Mouse (Mus musculus): ENCODE results near the gene Grb14. TPM values are rescaled to one million over a fixed set of nuclear protein-coding genes. Genes with fewer than 3 reads are reported as not detected.

The Grb14 gene
- polyA plus RNA-seq, 1 experiment: 9.7 TPM

DNA sequence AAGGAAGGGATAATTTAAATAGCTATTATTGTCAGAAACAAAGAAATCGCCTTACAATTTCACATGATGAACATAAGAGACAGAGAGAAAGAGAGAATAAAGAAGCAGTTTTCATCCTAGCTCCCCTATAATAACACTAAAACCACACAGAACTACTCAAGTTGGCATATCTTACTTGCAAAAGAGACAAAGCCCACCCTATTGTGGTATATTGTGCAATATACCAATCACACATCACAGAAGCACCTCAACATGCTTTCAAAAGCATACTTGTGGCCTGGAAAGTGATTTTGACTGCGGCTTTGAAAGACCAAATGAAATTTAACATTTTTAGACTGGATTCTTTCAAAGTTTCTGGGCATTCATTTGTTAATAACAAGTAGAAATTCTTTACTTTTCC, 7.4 kb downstream of the Grb14 start:
- no peak for TF ChIP-seq CTCF (IDR thresholded peaks at IDR 0.05; ENCODE audit: borderline replicate concordance, extremely low read depth, insufficient read depth, insufficient read length)
- TF ChIP-seq POLR2A (IDR thresholded peaks at IDR 0.05; ENCODE audit: borderline replicate concordance, extremely low read depth, insufficient read depth, insufficient read length, poor library complexity, severe bottlenecking): no peak
- no peak for DNase-seq (ENCODE audit: low read depth)

DNA sequence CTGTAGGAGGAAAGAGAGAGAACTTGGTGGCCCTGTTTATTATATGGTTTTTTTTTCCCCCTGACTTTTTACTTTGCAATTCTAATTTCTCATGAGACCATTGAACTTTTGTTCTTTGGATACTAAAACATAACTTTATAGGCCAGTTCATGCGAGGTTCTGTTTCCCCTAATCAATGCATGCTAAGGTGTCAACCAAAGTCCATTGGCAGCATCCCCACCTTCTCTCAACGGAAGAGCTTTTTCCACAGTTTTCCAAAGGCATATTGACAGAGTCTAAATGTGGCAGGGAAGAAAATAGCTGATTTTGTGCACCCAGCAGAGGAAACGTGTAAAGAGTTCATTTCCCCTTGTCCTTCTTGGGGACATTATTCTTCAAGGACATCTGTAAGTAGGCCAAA, 10.2 kb downstream of the Grb14 start:
- DNase-seq (ENCODE audit: low read depth): no peak

DNA sequence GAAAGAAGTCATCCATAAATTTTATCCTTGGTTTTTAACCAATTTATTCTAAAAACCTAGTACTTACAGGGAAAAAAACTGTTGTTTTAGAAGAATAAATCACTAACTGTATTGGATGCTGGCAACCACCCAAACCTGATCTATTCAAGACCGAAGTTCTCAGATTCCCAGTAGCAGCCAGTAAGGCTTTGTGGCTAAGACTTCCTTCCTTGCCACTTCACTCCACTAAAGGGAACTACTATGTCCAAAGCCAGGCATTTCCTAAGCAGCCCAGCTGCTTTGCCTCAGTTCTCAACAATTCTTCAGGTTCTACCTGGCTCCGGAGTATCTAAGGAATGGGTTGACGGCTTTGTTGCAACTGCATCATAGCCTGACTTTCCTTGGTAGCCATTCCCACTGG, 14.7 kb downstream of the Grb14 start:
- TF ChIP-seq POLR2A (IDR thresholded peaks at IDR 0.05; ENCODE audit: borderline replicate concordance, extremely low read depth, insufficient read depth, insufficient read length, poor library complexity, severe bottlenecking) (no peak), CTCF (IDR thresholded peaks at IDR 0.05; ENCODE audit: borderline replicate concordance, extremely low read depth, insufficient read depth, insufficient read length) (no peak)
- peak; percentile 20 for DNase-seq (ENCODE audit: low read depth)

More for the DNA sequence above, 10.2 kb downstream of the Grb14 start:
- no peak for TF ChIP-seq POLR2A (IDR thresholded peaks at IDR 0.05; ENCODE audit: borderline replicate concordance, extremely low read depth, insufficient read depth, insufficient read length, poor library complexity, severe bottlenecking)

DNA sequence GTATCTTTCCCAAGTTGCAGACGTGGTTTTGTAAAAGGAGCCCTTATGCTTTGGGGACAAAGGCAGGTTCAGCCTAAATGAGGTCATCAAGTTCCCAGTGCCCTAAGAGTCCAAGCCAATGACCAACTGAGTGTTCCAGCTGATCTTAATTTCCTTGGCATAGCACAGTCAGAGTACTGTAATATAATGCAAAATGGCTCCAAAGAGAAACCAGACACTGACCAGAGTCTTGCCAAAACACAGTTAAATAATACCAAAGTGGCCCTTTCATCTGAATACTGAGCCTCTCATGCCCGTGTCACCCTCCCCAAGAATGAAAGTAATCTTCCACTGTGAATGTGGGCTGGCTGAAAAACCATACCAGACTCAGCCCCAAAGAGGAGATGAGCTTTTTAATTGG, 17.4 kb downstream of the Grb14 start:
- TF ChIP-seq POLR2A (IDR thresholded peaks at IDR 0.05; ENCODE audit: borderline replicate concordance, extremely low read depth, insufficient read depth, insufficient read length, poor library complexity, severe bottlenecking) (no peak), CTCF (IDR thresholded peaks at IDR 0.05; ENCODE audit: borderline replicate concordance, extremely low read depth, insufficient read depth, insufficient read length) (no peak)
- peak; percentile 13 for DNase-seq (ENCODE audit: low read depth)

DNA sequence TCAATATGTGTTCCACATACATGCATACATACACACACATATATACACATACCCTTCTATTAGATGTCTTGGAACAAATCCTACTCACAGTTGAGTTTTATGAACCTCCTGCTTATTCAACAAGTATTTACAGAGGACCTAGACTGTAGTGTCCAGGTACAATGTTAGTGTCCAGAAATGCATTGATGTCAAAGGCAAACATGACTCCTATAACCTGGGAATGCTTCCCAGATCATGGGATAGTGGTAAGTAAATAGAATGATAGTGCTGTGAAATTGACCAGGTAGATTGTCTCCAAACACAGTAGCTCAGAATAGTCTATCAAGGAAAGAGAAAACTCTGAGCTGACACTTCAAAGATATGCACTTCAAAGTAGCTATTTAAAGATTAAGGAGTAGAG, 19.7 kb downstream of the Grb14 start:
- TF ChIP-seq CTCF (IDR thresholded peaks at IDR 0.05; ENCODE audit: borderline replicate concordance, extremely low read depth, insufficient read depth, insufficient read length) (no peak), POLR2A (IDR thresholded peaks at IDR 0.05; ENCODE audit: borderline replicate concordance, extremely low read depth, insufficient read depth, insufficient read length, poor library complexity, severe bottlenecking) (no peak)
- DNase-seq (ENCODE audit: low read depth): no peak

DNA sequence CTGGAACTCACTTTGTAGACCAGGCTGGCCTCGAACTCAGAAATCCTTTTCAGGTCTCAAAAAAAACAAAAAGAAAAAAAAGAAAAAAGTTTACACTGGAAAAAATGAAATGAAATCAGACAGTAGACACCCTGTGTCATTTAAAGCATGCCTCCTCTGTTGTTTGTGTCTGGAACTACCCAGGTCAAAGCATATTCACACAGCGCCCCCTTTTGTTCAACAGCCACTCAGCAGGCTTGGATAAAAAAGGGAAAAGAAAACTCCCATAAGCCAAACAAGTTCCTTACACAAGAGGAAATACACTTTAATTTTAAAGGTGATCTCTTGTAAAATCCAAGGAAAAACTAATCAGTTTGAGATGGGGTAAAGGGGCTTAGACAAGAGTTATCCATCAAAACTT, 21.4 kb downstream of the Grb14 start:
- TF ChIP-seq POLR2A (IDR thresholded peaks at IDR 0.05; ENCODE audit: borderline replicate concordance, extremely low read depth, insufficient read depth, insufficient read length, poor library complexity, severe bottlenecking) (no peak), CTCF (IDR thresholded peaks at IDR 0.05; ENCODE audit: borderline replicate concordance, extremely low read depth, insufficient read depth, insufficient read length) (peak; percentile 39; the same call in 1 of the 2 replicates)
- peak; percentile 28 for DNase-seq (ENCODE audit: low read depth)

DNA sequence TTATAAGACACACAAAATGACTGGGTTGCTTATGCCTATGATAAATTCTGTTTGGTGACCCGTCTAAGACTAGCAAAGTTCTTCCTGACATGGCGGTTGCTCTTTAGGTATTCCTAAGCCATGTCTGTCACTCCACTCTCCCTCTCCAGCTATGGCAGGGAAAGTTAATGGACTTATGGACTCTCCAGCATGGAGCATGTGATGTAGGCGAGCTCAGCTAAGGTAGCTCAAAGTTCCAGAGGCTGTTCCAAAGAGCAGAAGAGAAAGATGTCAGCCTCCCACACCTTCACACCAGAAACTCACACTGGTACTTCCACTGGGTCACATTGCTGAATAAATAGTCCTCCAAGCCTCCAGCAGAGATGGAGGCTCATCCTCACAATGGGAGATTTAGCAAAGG, 22.2 kb downstream of the Grb14 start:
- TF ChIP-seq POLR2A (IDR thresholded peaks at IDR 0.05; ENCODE audit: borderline replicate concordance, extremely low read depth, insufficient read depth, insufficient read length, poor library complexity, severe bottlenecking): no peak
- TF ChIP-seq CTCF (IDR thresholded peaks at IDR 0.05; ENCODE audit: borderline replicate concordance, extremely low read depth, insufficient read depth, insufficient read length): no peak

DNA sequence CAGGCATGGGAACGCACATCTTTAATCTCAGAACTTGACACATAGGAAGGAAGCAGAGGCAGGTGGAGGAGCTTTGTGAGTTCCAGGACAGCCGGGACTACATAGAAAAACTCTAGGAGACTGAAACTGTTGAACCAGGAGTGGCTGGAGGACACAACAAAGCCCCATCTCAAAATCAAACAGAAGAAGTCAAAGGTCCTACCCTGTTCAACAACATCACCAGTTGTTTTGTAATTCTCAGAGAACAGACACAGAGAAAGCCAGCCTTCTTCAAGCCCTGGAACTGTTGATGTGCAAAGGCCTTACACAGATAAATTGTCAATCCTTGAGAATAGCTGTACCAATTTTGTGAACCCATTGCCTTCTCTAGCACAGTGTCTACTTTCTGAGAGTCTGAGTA, 29.7 kb downstream of the Grb14 start:
- no peak for DNase-seq (ENCODE audit: low read depth)
- TF ChIP-seq CTCF (IDR thresholded peaks at IDR 0.05; ENCODE audit: borderline replicate concordance, extremely low read depth, insufficient read depth, insufficient read length): no peak

More for the DNA sequence above, 22.2 kb downstream of the Grb14 start:
- no peak for DNase-seq (ENCODE audit: low read depth)

DNA sequence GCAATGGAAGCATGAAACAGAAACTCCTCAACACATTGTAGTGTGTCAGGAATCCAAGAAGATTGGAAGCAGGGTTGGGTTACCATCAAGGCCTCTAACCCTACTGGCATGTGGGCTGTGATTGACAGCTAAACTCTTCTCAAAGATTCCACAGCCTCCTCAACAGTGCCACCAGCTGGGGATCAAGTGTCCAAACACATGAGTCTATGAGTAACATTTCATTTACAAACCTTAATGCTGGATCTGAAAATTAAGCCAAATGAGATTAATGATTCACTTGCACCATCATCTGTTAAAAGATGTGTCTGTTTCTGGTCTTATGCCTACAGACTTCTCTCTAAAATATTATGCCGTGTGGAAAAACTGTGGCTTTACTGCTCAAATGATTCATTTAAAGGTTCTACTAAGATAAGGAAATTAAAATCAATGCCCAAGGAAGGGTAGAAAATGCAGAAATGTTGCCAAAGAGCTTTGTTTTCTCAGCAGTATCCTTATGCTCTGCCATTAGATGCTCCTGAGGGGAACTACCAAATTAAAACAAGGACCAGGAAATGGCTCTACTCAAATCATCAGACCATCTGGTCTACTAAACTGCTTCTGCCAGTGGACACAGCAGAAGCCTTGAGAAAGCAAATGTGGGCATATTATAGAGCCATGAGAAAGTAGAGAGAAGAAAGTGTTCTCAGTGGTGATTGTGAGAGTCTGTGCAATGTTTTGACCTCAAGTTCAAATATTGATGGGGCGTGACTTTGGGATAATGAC, 35.2 kb downstream of the Grb14 start:
- TF ChIP-seq CTCF (IDR thresholded peaks at IDR 0.05; ENCODE audit: borderline replicate concordance, extremely low read depth, insufficient read depth, insufficient read length) (no peak), POLR2A (IDR thresholded peaks at IDR 0.05; ENCODE audit: borderline replicate concordance, extremely low read depth, insufficient read depth, insufficient read length, poor library complexity, severe bottlenecking) (no peak)
- DNase-seq (ENCODE audit: low read depth): no peak

DNA sequence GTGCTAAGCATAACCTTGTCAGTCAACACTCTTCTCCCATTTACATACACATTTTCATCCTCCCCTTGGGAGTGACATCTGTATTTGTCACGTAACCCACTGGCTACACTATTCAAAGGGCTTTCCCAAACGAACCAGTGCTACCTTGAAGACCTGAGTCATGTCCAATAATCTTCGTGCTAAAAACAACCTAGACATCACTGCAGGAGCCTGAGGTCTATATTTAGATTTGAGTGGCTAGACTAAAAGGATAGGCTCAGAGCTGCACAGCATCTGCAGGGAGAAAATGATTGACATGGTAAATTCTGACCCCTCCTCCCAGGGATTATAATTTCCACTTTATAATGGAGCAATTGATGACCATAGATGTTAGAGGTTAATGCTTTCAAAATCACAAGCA, 37.0 kb downstream of the Grb14 start:
- TF ChIP-seq POLR2A (IDR thresholded peaks at IDR 0.05; ENCODE audit: borderline replicate concordance, extremely low read depth, insufficient read depth, insufficient read length, poor library complexity, severe bottlenecking): no peak
- no peak for TF ChIP-seq CTCF (IDR thresholded peaks at IDR 0.05; ENCODE audit: borderline replicate concordance, extremely low read depth, insufficient read depth, insufficient read length)
- no peak for DNase-seq (ENCODE audit: low read depth)

DNA sequence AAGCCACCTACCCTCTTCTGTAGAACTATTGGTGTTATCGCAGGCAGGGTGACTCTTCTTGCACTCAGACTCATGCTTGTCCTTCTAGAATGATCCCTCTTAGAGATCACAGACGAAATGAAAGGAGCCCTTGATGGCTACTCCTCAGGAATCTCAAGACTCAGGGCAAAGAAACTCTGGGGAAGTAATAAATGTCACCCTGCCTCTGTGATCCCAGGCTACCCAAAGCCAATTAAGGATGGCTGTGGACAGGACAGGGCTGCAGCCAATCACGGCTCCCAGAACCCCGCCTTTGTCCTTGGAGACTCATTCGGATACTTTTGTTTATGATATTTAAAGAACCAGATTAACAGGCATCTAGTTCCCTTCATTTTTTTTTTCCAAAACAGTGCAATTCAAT, 49.2 kb downstream of the Grb14 start:
- DNase-seq (ENCODE audit: low read depth): no peak

DNA sequence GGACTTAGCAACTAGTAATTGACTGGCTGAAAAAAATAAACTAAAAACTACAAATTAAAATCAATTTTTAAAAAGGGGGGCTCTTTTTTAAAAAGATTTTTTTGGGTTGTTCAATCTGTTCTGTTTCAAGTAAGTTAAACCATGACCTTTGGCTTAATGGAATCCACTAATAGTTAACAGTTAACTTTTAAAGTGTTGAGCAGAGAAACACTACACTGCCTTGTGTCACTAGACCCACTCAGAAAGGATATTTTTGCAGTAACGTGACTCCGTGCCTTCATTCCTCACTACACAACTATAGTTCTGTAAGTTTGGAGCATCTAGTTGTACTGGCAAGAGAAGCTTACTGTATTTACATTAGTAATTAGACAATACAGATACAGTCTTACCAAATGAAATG, 50.2 kb downstream of the Grb14 start:
- no peak for DNase-seq (ENCODE audit: low read depth)
- no peak for TF ChIP-seq CTCF (IDR thresholded peaks at IDR 0.05; ENCODE audit: borderline replicate concordance, extremely low read depth, insufficient read depth, insufficient read length)
- TF ChIP-seq POLR2A (IDR thresholded peaks at IDR 0.05; ENCODE audit: borderline replicate concordance, extremely low read depth, insufficient read depth, insufficient read length, poor library complexity, severe bottlenecking): no peak

More for the DNA sequence above, 49.2 kb downstream of the Grb14 start:
- no peak for TF ChIP-seq POLR2A (IDR thresholded peaks at IDR 0.05; ENCODE audit: borderline replicate concordance, extremely low read depth, insufficient read depth, insufficient read length, poor library complexity, severe bottlenecking)
- TF ChIP-seq CTCF (IDR thresholded peaks at IDR 0.05; ENCODE audit: borderline replicate concordance, extremely low read depth, insufficient read depth, insufficient read length): no peak
